8 mouse cellular contexts compared by ENCODE assay signal in the genomic region with DNA sequence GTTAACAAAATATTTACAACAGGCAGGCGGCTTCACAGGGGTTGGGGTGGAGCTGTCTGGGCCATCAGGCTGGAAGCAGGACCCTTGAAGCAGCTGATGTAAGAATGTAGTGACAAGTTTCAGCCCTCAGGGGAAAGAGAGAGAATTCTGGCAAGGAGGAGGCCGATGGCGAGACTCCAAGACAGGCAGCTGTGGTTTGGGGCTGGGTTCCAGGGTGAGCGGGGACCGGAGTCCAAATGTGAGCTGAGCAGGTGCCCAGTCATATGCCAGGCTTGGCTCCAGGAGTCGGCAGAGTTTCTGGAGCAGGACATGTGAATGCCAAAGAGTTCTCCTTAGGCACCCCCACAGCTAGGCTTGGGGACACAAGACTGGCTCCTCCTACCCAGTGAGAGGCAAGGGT.
DNase-seq lines count a peak whose midpoint lies in the region; ATAC-seq and TF ChIP-seq lines count a peak whose summit lies in the region.

No protein-coding gene starts in this region.

- H3K9me3 ChIP-seq in midbrain, embryonic 14.5 days (ENCODE audit: control insufficient read depth, low read length): no peaks in the 10 kb centered on the region
- no peaks in the 10 kb centered on the region for H3K9me3 ChIP-seq in midbrain, embryonic 11.5 days (ENCODE audit: control insufficient read depth, low read length)
- no peaks in the 10 kb centered on the region for H3K9me3 ChIP-seq in neural tube, embryonic 15.5 days (replicated peaks)
- no peaks in the 10 kb centered on the region for H3K9me3 ChIP-seq in liver, postnatal 0 days (ENCODE audit: low read length)

- no peak overlapping the region for H3K27ac ChIP-seq in midbrain, embryonic 14.5 days (replicated peaks; ENCODE audit: low read depth, low read length)
- no peak overlapping the region for H3K27ac ChIP-seq in midbrain, embryonic 11.5 days (ENCODE audit: low read depth, low read length)
- no peak overlapping the region for H3K27ac ChIP-seq in neural tube, embryonic 15.5 days (replicated peaks)
- H3K27ac ChIP-seq in liver, postnatal 0 days (ENCODE audit: low read depth): no peak overlapping the region

- TF ChIP-seq CTCF in liver, postnatal 0 days (IDR thresholded peaks at IDR 0.05; ENCODE audit: low read depth): no peak

- peaks cover 15% of the 10 kb centered on the region; the same call in 1 of the 2 replicates for H3K4me1 ChIP-seq in midbrain, embryonic 14.5 days (ENCODE audit: control insufficient read depth, insufficient read depth, low read length)
- H3K4me1 ChIP-seq in midbrain, embryonic 11.5 days (ENCODE audit: control insufficient read depth, insufficient read depth, low read length): peaks cover 6% of the 10 kb centered on the region
- H3K4me1 ChIP-seq in neural tube, embryonic 15.5 days: peaks cover 17% of the 10 kb centered on the region
- H3K4me1 ChIP-seq in liver, postnatal 0 days (ENCODE audit: insufficient read depth): no peaks in the 10 kb centered on the region

- H3K27me3 ChIP-seq in midbrain, embryonic 14.5 days (ENCODE audit: control insufficient read depth, insufficient read depth, low read length): no peaks in the 10 kb centered on the region
- no peaks in the 10 kb centered on the region for H3K27me3 ChIP-seq in midbrain, embryonic 11.5 days (ENCODE audit: control insufficient read depth, insufficient read depth, low read length)
- no peaks in the 10 kb centered on the region for H3K27me3 ChIP-seq in neural tube, embryonic 15.5 days (replicated peaks)
- H3K27me3 ChIP-seq in liver, postnatal 0 days (ENCODE audit: insufficient read depth, low read length): no peaks in the 10 kb centered on the region

- 78% methylated on average over 6 of the region's 6 CpGs for WGBS in midbrain, embryonic 14.5 days
- WGBS in midbrain, embryonic 11.5 days: 90% methylated on average over 6 of the region's 6 CpGs
- 45% methylated on average over 6 of the region's 6 CpGs for WGBS in neural tube, embryonic 15.5 days
- 77% methylated on average over 6 of the region's 6 CpGs for WGBS in liver, postnatal 0 days (ENCODE audit: insufficient replicate concordance)

- no peak overlapping the region for H3K4me3 ChIP-seq in midbrain, embryonic 14.5 days (replicated peaks; ENCODE audit: low read depth, low read length)
- H3K4me3 ChIP-seq in midbrain, embryonic 11.5 days (ENCODE audit: low read depth, low read length): no peak overlapping the region
- no peak overlapping the region for H3K4me3 ChIP-seq in neural tube, embryonic 15.5 days (replicated peaks)
- no peak overlapping the region for H3K4me3 ChIP-seq in liver, postnatal 0 days (ENCODE audit: low read depth, low read length)

- H3K36me3 ChIP-seq in midbrain, embryonic 14.5 days (ENCODE audit: control insufficient read depth, insufficient read depth, low read length): no peaks in the 10 kb centered on the region
- no peaks in the 10 kb centered on the region for H3K36me3 ChIP-seq in midbrain, embryonic 11.5 days (ENCODE audit: control insufficient read depth, insufficient read depth, low read length)
- H3K36me3 ChIP-seq in neural tube, embryonic 15.5 days: no peaks in the 10 kb centered on the region
- H3K36me3 ChIP-seq in liver, postnatal 0 days (replicated peaks; ENCODE audit: insufficient read depth, low read length): no peaks in the 10 kb centered on the region

- no peak overlapping the region for H3K9ac ChIP-seq in midbrain, embryonic 14.5 days (replicated peaks; ENCODE audit: low read length)
- H3K9ac ChIP-seq in midbrain, embryonic 11.5 days (ENCODE audit: low read length): no peak overlapping the region
- no peak overlapping the region for H3K9ac ChIP-seq in neural tube, embryonic 15.5 days (replicated peaks)
- no peak overlapping the region for H3K9ac ChIP-seq in liver, postnatal 0 days (replicated peaks)

- no peak for TF ChIP-seq EP300 in liver, postnatal 0 days (IDR thresholded peaks at IDR 0.05; ENCODE audit: low read depth)

- H3K4me2 ChIP-seq in midbrain, embryonic 14.5 days (ENCODE audit: low read length): no peak overlapping the region
- H3K4me2 ChIP-seq in midbrain, embryonic 11.5 days: no peak overlapping the region
- H3K4me2 ChIP-seq in neural tube, embryonic 15.5 days: no peak overlapping the region
- H3K4me2 ChIP-seq in liver, postnatal 0 days (ENCODE audit: low read depth, low read length): no peak overlapping the region

- no peak; the same call in 1 of the 2 replicates for ATAC-seq in midbrain, embryonic 14.5 days (ENCODE audit: low FRiP score, low TSS enrichment)
- no peak for ATAC-seq in midbrain, embryonic 11.5 days (ENCODE audit: low FRiP score)
- peak; percentile 57; the same call in 1 of the 2 replicates for ATAC-seq in neural tube, embryonic 15.5 days (ENCODE audit: low FRiP score)
- no peak for ATAC-seq in liver, postnatal 0 days

- DNase-seq in midbrain, embryonic 14.5 days: peak; percentile 47
- no peak for DNase-seq in midbrain, embryonic 11.5 days (ENCODE audit: low spot score, missing footprints)
- peak; percentile 79 for DNase-seq in cerebellum, adult 9-11 months
- peak; percentile 69 to 88 for DNase-seq in gastrocnemius, postnatal 4 days (ENCODE audit: low spot score in 2 of 2)
- DNase-seq in layer of hippocampus, postnatal 36 days: peak; percentile 56 to 73
- DNase-seq in natural killer cell, adult 2 months (ENCODE audit: low spot score in 2 of 2): no peak
- no peak for DNase-seq in liver, postnatal 0 days

Comparison
In these comparisons a context has a peak if more than half of its experiments do, and no peak if none do; other contexts are left out.
1. DNase-seq: peak in midbrain, embryonic 14.5 days (single experiment), cerebellum, adult 9-11 months (single experiment), gastrocnemius, postnatal 4 days (2 of 2) and layer of hippocampus, postnatal 36 days (2 of 2); none in midbrain, embryonic 11.5 days (single experiment), natural killer cell, adult 2 months (0 of 2) and liver, postnatal 0 days (single experiment).